Mouse (Mus musculus): Measurements from ENCODE around the gene Fancl. TPM values are rescaled to one million over a fixed set of nuclear protein-coding genes. Genes with fewer than 3 reads are reported as not detected.

The Fancl gene
- polyA plus RNA-seq, 1 experiment from 2014 or later: 40.6 TPM

- Histone ChIP-seq H3K9me3 (replicated peaks; ENCODE audit: control insufficient read depth, low read length) (no peaks in the 10 kb centered on the region), H3K9ac (replicated peaks; ENCODE audit: low read length) (no peak overlapping the region), H3K4me2 (ENCODE audit: low read depth, low read length) (no peak overlapping the region), H3K4me3 (ENCODE audit: low read depth, low read length) (no peak overlapping the region), H3K36me3 (replicated peaks; ENCODE audit: control insufficient read depth, insufficient read depth, low read depth, low read length) (no peaks in the 10 kb centered on the region), H3K27ac (replicated peaks; ENCODE audit: low read depth, low read length) (no peak overlapping the region), H3K27me3 (ENCODE audit: control insufficient read depth, insufficient read depth, low read length) (no peaks in the 10 kb centered on the region), H3K4me1 (ENCODE audit: control insufficient read depth, insufficient read depth, low read length) (no peaks in the 10 kb centered on the region)
- WGBS: 90% methylated on average over 5 of the region's 5 CpGs
- ATAC-seq (replicated peaks; ENCODE audit: insufficient number of reproducible peaks, low FRiP score, low TSS enrichment, low read depth): no peak
- DNase-seq (ENCODE audit: low spot score): no peak
Observed at GRCm38 (mm10) chr11:26495951-26496350, 110.0 kb downstream of the Fancl start.

DNA sequence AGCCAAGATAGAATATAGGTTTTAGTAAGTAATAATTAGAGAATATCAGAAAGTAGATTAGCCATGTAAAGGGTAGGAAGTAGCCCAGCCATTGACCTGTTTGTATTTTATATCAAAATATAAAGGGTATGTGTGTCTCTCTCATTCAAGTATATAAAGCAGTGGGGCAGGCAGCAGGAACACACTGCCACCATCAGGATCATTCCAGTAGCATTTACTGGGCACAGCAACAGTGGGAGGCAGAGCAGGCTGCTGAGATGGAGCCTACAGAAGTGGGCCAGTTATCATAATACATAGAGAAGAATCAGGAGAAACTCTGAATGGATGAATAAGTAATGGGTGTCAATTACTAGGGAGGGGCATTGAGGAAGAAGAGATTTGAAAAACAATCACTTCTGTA lies 127.7 kb downstream of the Fancl start:
- no peak for ATAC-seq (replicated peaks; ENCODE audit: insufficient number of reproducible peaks, low FRiP score, low TSS enrichment, low read depth)
- H3K4me3 ChIP-seq (ENCODE audit: low read depth, low read length): no peak overlapping the region
- no peaks in the 10 kb centered on the region for H3K9me3 ChIP-seq (replicated peaks; ENCODE audit: control insufficient read depth, low read length)
- DNase-seq (ENCODE audit: low spot score): no peak
- no peaks in the 10 kb centered on the region for H3K36me3 ChIP-seq (replicated peaks; ENCODE audit: control insufficient read depth, insufficient read depth, low read depth, low read length)
- no peaks in the 10 kb centered on the region for H3K27me3 ChIP-seq (ENCODE audit: control insufficient read depth, insufficient read depth, low read length)
- no peak overlapping the region for H3K9ac ChIP-seq (replicated peaks; ENCODE audit: low read length)
- no peak overlapping the region for H3K4me2 ChIP-seq (ENCODE audit: low read depth, low read length)
- H3K4me1 ChIP-seq (ENCODE audit: control insufficient read depth, insufficient read depth, low read length): no peaks in the 10 kb centered on the region
- H3K27ac ChIP-seq (replicated peaks; ENCODE audit: low read depth, low read length): no peak overlapping the region

DNA sequence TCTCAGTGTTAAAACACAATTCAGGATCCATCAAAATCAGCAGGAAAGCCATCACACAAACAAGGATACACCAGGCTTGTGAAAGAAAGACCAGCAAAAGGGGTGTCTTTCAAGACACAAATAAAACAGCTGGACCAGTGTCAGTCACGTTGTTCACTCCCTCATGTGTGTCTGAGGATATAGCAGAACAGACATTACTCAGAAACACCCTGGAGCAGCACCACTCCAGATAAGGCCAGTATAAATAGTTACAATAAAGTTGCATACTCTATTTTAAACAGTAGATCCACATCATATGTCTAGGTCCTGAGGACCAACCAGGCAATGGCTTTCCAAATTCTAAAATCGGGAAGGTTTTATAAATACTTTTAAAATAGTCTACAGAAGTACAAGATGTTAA lies 130.2 kb downstream of the Fancl start:
- Histone ChIP-seq H3K4me3 (ENCODE audit: low read depth, low read length) (no peak overlapping the region), H3K9ac (replicated peaks; ENCODE audit: low read length) (no peak overlapping the region), H3K27ac (replicated peaks; ENCODE audit: low read depth, low read length) (no peak overlapping the region), H3K9me3 (replicated peaks; ENCODE audit: control insufficient read depth, low read length) (no peaks in the 10 kb centered on the region), H3K4me2 (ENCODE audit: low read depth, low read length) (no peak overlapping the region), H3K36me3 (replicated peaks; ENCODE audit: control insufficient read depth, insufficient read depth, low read depth, low read length) (no peaks in the 10 kb centered on the region), H3K27me3 (ENCODE audit: control insufficient read depth, insufficient read depth, low read length) (no peaks in the 10 kb centered on the region), H3K4me1 (ENCODE audit: control insufficient read depth, insufficient read depth, low read length) (no peaks in the 10 kb centered on the region)
- DNase-seq (ENCODE audit: low spot score): no peak
- no peak for ATAC-seq (replicated peaks; ENCODE audit: insufficient number of reproducible peaks, low FRiP score, low TSS enrichment, low read depth)
- 84% methylated on average over 2 of the region's 2 CpGs for WGBS

- Histone ChIP-seq H3K36me3 (replicated peaks; ENCODE audit: control insufficient read depth, insufficient read depth, low read depth, low read length) (no peaks in the 10 kb centered on the region), H3K9me3 (replicated peaks; ENCODE audit: control insufficient read depth, low read length) (no peaks in the 10 kb centered on the region), H3K9ac (replicated peaks; ENCODE audit: low read length) (no peak overlapping the region), H3K27me3 (ENCODE audit: control insufficient read depth, insufficient read depth, low read length) (no peaks in the 10 kb centered on the region), H3K4me2 (ENCODE audit: low read depth, low read length) (no peak overlapping the region), H3K27ac (replicated peaks; ENCODE audit: low read depth, low read length) (no peak overlapping the region), H3K4me1 (ENCODE audit: control insufficient read depth, insufficient read depth, low read length) (no peaks in the 10 kb centered on the region), H3K4me3 (ENCODE audit: low read depth, low read length) (no peak overlapping the region)
- ATAC-seq (replicated peaks; ENCODE audit: insufficient number of reproducible peaks, low FRiP score, low TSS enrichment, low read depth) (no peak), DNase-seq (ENCODE audit: low spot score) (no peak)
- WGBS: 81% methylated on average over 3 of the region's 3 CpGs
Observed at GRCm38 (mm10) chr11:26518991-26519390, 133.1 kb downstream of the Fancl start.

Other genes with a start within 250 kb of the Fancl start
- gene 5730522E02Rik, start 175.4 kb upstream of the Fancl start, polyA plus RNA-seq (2014; fragmentation: Nextera tagmentation; extraction: Ambion mirVana): 5.5 and 8.7 TPM in 2 replicates
- not detected in 2 replicates for gene Gm6899, start 207.1 kb downstream of the Fancl start, polyA plus RNA-seq (2014; fragmentation: Nextera tagmentation; extraction: Ambion mirVana)
- gene Vrk2, start 207.9 kb downstream of the Fancl start, polyA plus RNA-seq (2014; fragmentation: Nextera tagmentation; extraction: Ambion mirVana): 31.9 and 35.1 TPM in 2 replicates

All from embryonic facial prominence, embryonic 11.5 days (tissue).